Comparison of ENCODE assay signal across 26 mouse cellular contexts in genomic region chr5:147494388-147494787, GRCm38 (mm10).
DNase-seq lines count a peak whose midpoint lies in the region; ATAC-seq lines count a peak whose summit lies in the region.
"Had no signal": no experiment of that assay in that cellular context is flagged by ENCODE, and none has a peak within 500 bp of the region (broad histone marks: within the 10 kb centered on the region; RNA-seq: fewer than 3 reads in every experiment).

No protein-coding gene starts in this region.

- no peaks in the 10 kb centered on the region for H3K9me3 ChIP-seq in heart, embryonic 13.5 days
- no peaks in the 10 kb centered on the region for H3K9me3 ChIP-seq in heart, embryonic 11.5 days (replicated peaks; ENCODE audit: control insufficient read depth, low read length)
- H3K9me3 ChIP-seq in liver, embryonic 13.5 days (replicated peaks), result no peaks in the 10 kb centered on the region
- H3K9me3 ChIP-seq: limb, embryonic 10.5 days; limb, embryonic 15.5 days; megakaryocyte, embryonic 14.5 days; midbrain, embryonic 13.5 days; stomach, embryonic 15.5 days had no signal

- H3K4me1 ChIP-seq in heart, embryonic 13.5 days, result peaks cover 38% of the 10 kb centered on the region
- peaks cover 14% of the 10 kb centered on the region for H3K4me1 ChIP-seq in heart, embryonic 11.5 days (ENCODE audit: control insufficient read depth, insufficient read depth, low read length)
- H3K4me1 ChIP-seq in liver, embryonic 13.5 days (replicated peaks), result peaks cover 53% of the 10 kb centered on the region
- H3K4me1 ChIP-seq: stomach, embryonic 15.5 days had no signal

- ATAC-seq in heart, embryonic 13.5 days (ENCODE audit: extremely low read depth, insufficient number of reproducible peaks, low FRiP score, low TSS enrichment), result no peak
- no peak for ATAC-seq in heart, embryonic 11.5 days (replicated peaks; ENCODE audit: insufficient number of reproducible peaks, low FRiP score, low TSS enrichment)
- ATAC-seq in liver, embryonic 13.5 days (ENCODE audit: low read depth), result no peak
- ATAC-seq in megakaryocyte progenitor cell, adult 5-6 weeks (replicated peaks; ENCODE audit: poor library complexity), result 0 out of 2 replicates have a peak, but pooled peaks have one; percentile 9
- ATAC-seq: forebrain, embryonic 16.5 days; hindbrain, embryonic 16.5 days; midbrain, embryonic 13.5 days had no signal

- peak; percentile 31 for DNase-seq in MEL-GATA-1-ER (ENCODE audit: extremely low read depth, low read depth)
- no peak for DNase-seq in liver, embryonic 13.5 days
- DNase-seq in testis, postnatal 10 days (ENCODE audit: low spot score), result no peak
- no peak for DNase-seq in ovary, postnatal 36 days (ENCODE audit: low spot score)
- DNase-seq: adrenal gland, adult 8-10 months; cerebellum, adult 2 months; cerebellum, postnatal 14 days; gastrocnemius, postnatal 25 days; heart, adult 18-20 months; heart, postnatal 14 days; kidney, adult 18-20 months; layer of hippocampus, postnatal 36 days; lung, postnatal 36 days; right cerebral cortex, postnatal 25 days; thymus, postnatal 14 days had no signal

- peaks cover 6% of the 10 kb centered on the region for H3K36me3 ChIP-seq in heart, embryonic 13.5 days
- no peaks in the 10 kb centered on the region for H3K36me3 ChIP-seq in heart, embryonic 11.5 days (ENCODE audit: control insufficient read depth, insufficient read depth, low read length)
- H3K36me3 ChIP-seq in liver, embryonic 13.5 days, result peaks cover 24% of the 10 kb centered on the region
- H3K36me3 ChIP-seq: midbrain, embryonic 13.5 days; stomach, embryonic 15.5 days had no signal

- 74% methylated on average over 4 of the region's 4 CpGs for WGBS in heart, embryonic 13.5 days
- 75% methylated on average over 4 of the region's 4 CpGs for WGBS in heart, embryonic 11.5 days (ENCODE audit: insufficient replicate concordance)
- WGBS in liver, embryonic 13.5 days (ENCODE audit: insufficient replicate concordance), result 40% methylated on average over 4 of the region's 4 CpGs

- no peak overlapping the region for H3K4me3 ChIP-seq in heart, embryonic 13.5 days
- no peak overlapping the region for H3K4me3 ChIP-seq in heart, embryonic 11.5 days (ENCODE audit: low read depth, low read length)
- no peak overlapping the region for H3K4me3 ChIP-seq in liver, embryonic 13.5 days (replicated peaks)
- H3K4me3 ChIP-seq: erythroblast, embryonic 14.5 days; limb, embryonic 10.5 days; limb, embryonic 15.5 days; midbrain, embryonic 13.5 days; stomach, embryonic 15.5 days had no signal

- no peaks in the 10 kb centered on the region for H3K27me3 ChIP-seq in heart, embryonic 13.5 days (replicated peaks)
- H3K27me3 ChIP-seq in heart, embryonic 11.5 days (ENCODE audit: control insufficient read depth, insufficient read depth, low read length), result no peaks in the 10 kb centered on the region
- no peaks in the 10 kb centered on the region for H3K27me3 ChIP-seq in liver, embryonic 13.5 days
- H3K27me3 ChIP-seq: limb, embryonic 15.5 days; megakaryocyte, embryonic 14.5 days; midbrain, embryonic 13.5 days; stomach, embryonic 15.5 days had no signal

- H3K4me2 ChIP-seq in heart, embryonic 13.5 days, result no peak overlapping the region
- no peak overlapping the region for H3K4me2 ChIP-seq in heart, embryonic 11.5 days
- H3K4me2 ChIP-seq in liver, embryonic 13.5 days, result peak overlapping the region; percentile 29
- H3K4me2 ChIP-seq: limb, embryonic 15.5 days; midbrain, embryonic 13.5 days; stomach, embryonic 15.5 days had no signal

- H3K27ac ChIP-seq in heart, embryonic 13.5 days (replicated peaks), result 0 out of 2 replicates have a peak overlapping the region, but pooled peaks have one; percentile 28
- H3K27ac ChIP-seq in heart, embryonic 11.5 days (ENCODE audit: low read depth, low read length), result no peak overlapping the region
- H3K27ac ChIP-seq in liver, embryonic 13.5 days, result peak overlapping the region; percentile 84
- H3K27ac ChIP-seq: limb, embryonic 10.5 days; limb, embryonic 15.5 days; midbrain, embryonic 13.5 days; stomach, embryonic 15.5 days had no signal

- H3K9ac ChIP-seq in heart, embryonic 13.5 days, result no peak overlapping the region
- no peak overlapping the region for H3K9ac ChIP-seq in heart, embryonic 11.5 days (ENCODE audit: low read depth, low read length)
- H3K9ac ChIP-seq in liver, embryonic 13.5 days, result peak overlapping the region; percentile 26
- H3K9ac ChIP-seq: limb, embryonic 15.5 days; midbrain, embryonic 13.5 days; stomach, embryonic 15.5 days had no signal
